Mouse (Mus musculus) urinary bladder, postnatal 4 days (tissue): Measurements from ENCODE around the gene Aox4.

Experiments used
- DNase-seq, 2 experiments: peaks; one replicate each; pipeline ENCODE4 v3.0.0; 2021 to 2022; ENCODE audit warnings: low spot score in 2 of 2

Aox4 gene

DNA sequence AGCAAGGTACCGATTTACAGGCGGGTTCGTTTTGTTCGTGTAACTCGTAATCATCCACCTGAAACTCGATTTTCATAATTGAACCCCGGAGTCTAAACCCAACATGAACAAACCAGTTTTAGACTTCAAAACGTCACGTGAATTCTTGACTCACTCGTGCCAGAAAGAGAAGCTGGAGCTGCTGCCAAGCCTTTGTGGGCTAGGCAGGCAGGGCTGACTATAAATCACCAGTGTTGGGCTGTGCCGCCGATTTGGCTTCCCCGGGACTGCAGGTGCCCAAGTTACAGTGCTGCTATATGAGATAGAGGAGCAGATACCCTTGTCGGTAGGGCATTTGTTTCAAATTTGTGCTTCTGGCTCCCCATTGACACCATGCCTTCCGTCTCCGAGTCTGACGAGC is at the start of gene Aox4:
Gene Aox4, plus strand, starts transcription at position 195 of the 400 bp plus-strand sequence.
- no peak for DNase-seq

GRCm38 (mm10) chr1:58169893-58170292 is 40.3 kb upstream of the Aox4 start:
- no peak for DNase-seq

DNA sequence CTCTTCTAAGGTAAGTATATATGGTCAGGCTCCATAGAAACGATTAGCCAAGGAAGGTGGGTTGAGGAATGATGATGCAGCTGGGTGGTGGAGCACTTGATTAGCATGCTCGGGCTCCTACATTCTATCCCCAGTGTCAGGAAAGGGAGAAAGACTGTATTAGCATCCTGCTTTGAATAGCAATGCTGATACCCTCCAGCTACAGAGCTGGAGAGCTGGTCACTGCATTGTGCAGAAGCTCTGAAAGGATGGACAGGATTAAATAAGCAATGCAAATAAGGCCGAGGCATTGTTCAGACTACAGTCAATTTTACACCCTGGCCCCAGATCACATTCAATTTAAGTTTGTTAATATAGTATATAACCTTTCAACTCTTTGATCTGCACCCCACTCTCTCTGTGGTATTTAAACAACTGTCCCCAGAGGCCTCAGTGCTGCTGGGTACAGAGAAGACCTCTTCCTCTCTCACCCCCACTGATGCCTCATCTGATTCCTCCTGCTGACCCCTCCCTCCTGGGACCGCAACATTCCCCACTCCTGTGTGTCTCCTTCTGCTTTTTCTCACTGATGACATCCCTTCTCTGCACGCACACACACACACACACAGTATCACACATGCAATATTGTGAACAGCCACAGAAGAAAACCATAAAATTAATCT is 21.6 kb upstream of the Aox4 start:
- DNase-seq = no peak

DNA sequence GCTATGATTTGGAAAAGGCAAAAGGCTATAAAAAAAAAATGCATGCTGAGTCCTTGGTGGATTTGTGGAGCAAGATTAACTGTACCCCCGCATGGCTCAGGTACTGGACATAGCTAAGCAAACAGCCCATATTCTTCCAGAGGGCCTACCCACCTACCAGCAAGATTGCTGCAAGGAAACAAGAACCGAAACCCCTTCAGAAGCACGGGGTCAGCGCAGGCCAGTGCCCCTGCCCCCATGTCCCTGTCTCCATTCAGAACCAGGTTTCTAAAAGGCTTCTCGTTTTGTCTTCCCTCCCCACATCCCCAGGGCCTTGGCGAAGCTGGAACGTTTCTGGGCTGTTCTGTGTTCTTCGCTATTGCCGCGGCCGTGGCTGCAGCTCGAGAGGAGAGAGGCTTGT is 15.9 kb upstream of the Aox4 start:
- DNase-seq = no peak

DNA sequence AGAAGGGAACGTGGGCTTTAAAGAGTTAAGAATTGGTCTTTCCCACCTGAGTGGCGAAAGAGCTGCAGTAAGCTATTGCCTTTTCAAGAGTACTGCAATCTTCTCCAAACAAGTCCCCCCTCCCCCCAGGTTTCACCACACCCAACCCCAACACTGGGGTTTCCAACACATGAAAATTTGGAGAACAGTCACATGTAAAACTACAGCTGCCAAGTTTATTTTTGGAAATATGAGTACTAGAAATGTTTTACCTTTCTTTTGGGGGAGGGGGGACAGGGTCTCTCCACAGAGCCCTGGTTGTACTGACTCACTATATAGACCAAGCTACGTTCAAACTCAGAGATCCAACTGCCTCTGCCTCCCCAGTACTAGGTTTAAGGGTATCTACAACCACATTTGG is 15.2 kb upstream of the Aox4 start:
- DNase-seq = no peak

DNA sequence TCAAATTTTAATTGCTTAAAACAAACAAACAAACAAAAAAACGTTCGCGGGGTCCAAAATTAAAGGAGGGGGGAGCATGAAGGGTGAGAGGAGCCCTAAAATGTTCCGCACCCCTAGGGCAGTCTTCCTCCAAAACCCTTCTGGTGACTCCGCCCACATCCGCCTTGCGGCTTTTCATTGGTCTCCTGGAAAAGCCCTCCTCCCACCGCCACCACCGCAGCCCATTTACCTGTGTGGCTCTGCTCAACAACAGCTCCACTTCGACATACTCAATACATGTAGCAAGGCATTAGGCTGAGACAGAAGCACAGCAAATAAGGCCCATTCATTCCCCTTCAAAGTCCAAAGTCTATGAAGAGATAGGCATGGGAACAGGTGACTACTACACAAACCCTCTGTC is 14.7 kb upstream of the Aox4 start:
- DNase-seq = no peak

DNA sequence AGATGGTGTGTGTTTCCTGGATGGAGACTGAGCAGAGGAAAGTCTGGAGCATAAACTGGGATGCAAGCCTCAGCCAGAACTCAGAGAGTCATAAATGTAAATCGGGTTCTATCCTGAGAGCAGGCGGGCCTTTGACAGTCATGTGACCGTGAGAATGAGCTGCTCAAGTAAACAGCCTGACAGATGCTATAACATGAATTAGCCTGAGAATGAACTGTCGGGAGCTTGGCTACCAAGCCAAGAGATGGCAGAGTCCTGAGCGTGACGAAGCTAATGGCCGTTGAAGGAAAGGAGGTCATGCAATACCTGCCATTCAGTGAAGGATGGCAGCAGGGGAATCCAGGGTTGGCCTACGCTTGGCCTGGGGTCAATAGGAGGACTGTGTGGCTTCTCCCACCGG is 13.2 kb upstream of the Aox4 start:
- no peak for DNase-seq

GRCm38 (mm10) chr1:58198386-58198785 is 11.8 kb upstream of the Aox4 start:
- no peak for DNase-seq

DNA sequence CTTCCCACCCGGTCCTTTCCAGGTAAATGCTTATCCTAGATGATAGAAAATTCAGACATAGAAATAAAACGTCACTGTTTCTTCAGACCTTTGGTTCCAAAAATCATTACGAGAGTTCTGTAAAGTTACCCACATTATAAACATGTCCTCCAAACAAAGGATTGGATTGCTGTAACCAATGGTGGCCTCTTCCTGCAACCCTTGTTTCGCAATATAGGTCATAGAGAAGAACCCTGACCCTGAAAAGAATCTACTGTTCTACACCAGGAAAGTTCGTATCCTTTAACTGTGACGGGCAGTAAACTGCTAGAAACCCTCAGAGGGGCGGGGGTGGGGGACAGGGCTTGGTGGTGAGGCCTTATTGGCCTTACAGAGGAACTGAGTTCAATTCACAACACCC is 2.6 kb downstream of the Aox4 start:
- no peak for DNase-seq

- no peak for DNase-seq
Measured at GRCm38 (mm10) chr1:58213838-58214237, 3.6 kb downstream of the Aox4 start.

DNA sequence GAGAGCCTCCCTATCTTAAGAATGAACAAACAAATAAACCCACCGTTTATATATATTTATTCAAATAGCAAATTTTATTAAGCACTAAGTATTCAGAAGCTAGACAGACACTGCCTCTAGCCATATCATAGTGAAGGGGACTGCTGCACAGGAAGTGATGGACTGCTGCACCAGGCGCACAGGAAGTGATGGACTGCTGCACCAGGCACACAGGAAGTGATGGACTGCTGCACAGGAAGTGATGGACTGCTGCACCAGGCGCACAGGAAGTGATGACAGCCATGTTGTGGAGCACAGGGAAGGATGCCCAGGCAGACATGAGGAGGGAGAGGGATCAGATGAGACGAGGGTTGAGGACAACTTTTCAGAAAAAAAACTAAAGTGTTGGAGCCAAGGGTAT is 5.2 kb downstream of the Aox4 start:
- no peak for DNase-seq

DNA sequence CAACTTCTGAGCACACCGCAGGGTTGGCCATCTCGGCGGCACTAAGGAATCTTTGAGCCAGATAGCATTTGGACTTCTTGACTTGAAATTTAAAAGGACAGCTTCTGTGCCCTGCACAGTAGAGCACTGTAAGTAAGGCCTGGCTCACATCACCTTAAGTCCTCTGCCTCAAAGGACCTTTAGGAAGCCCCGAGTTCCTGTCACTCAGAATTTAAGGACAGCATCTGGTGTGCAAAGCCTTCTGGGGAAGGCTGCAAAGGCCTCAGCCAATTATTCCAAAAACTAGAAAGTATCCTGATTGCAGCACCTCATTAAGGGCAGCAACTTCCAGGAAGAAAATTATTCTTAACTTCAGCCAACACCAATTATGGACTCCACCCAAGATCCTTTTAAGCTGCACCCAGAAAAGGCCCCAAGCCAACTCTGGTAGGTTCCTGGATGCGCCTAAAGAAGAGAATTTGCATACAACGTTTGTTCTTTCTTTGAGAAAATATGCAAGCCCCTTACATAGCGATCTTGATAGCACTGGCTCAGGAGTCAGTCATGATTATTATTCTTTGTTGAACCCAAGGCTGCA is 5.8 kb downstream of the Aox4 start:
- DNase-seq = no peak

- DNase-seq = no peak
Measured at GRCm38 (mm10) chr1:58221070-58221469, 10.9 kb downstream of the Aox4 start.

- no peak for DNase-seq
Measured at GRCm38 (mm10) chr1:58221879-58222278, 11.7 kb downstream of the Aox4 start.

DNA sequence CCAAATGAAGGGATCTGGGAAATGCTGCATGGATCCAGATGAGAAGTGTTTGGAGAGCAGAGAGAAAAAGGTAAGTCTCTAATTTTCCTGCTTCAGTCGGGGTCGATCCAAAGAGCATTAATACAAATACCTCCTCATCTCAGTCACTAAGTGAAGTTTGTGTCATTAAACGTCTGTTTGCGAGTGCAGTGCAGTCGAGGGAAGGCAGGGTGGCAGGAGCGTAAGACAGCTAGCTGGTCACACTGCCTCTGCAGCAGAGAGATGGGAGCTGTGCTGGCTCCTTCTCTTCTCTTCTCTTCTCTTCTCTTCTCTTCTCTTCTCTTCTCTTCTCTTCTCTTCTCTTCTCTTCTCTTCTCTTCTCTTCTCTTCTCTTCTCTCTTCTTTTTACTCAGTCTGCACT is 17.9 kb downstream of the Aox4 start:
- DNase-seq = no peak

DNA sequence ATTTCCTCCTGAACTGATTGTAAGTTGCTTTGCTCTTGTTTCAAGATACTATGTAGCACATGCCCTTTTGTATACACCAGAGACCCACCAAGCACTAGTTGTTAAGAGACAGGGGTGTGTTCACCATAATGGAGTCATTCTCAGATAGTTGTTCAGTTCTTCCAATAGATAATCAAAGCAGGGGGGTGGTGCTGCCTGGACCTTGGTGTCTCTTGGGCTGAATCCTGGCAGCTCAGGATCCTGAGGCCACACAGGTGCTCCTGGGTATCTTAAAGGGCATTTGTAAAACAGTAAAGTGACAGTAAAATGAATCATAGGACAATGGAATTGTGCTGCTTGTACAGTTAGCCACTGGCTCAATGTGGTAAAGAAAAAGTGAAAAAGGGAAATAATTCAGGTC is 18.7 kb downstream of the Aox4 start:
- DNase-seq = no peak

DNA sequence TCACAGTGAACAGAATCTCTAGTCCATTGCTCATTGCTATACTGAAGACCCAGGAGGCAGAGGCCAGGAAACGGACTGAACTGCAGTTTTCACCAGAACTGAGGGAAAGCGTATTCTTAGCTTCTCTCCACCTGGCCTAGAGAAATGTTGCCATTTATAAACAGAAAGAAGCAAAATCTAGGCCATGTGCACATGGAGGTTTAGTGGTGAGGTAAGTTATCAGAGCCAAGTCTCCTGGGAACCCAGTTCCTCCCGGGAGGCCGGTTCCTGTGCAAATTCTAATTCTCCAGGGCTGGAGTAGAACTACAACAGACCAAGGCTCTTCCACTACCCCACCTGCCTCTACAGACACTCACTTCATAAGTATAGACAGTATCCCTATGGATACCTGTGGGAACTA is 19.6 kb downstream of the Aox4 start:
- no peak for DNase-seq

GRCm38 (mm10) chr1:58230542-58230941 is 20.3 kb downstream of the Aox4 start:
- DNase-seq = no peak

DNA sequence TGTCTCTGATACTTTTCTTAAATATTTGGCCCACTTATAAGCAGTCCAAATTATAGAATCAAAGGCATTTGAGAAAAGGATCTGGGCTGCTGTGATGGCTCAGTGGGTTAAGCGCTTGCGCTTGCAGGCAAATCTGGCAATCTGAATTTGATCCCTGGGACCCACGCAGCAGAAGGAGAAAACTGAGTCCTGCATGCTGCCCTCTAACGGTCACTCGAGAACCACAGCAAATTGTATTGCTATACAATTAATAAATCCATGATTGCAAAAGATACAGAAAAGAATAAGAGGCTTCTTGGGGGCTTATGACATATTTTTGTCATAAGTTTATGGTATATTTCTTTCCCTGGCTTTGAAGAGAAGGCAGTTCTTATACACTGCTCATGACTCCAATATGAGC is 25.2 kb downstream of the Aox4 start:
- no peak for DNase-seq

DNA sequence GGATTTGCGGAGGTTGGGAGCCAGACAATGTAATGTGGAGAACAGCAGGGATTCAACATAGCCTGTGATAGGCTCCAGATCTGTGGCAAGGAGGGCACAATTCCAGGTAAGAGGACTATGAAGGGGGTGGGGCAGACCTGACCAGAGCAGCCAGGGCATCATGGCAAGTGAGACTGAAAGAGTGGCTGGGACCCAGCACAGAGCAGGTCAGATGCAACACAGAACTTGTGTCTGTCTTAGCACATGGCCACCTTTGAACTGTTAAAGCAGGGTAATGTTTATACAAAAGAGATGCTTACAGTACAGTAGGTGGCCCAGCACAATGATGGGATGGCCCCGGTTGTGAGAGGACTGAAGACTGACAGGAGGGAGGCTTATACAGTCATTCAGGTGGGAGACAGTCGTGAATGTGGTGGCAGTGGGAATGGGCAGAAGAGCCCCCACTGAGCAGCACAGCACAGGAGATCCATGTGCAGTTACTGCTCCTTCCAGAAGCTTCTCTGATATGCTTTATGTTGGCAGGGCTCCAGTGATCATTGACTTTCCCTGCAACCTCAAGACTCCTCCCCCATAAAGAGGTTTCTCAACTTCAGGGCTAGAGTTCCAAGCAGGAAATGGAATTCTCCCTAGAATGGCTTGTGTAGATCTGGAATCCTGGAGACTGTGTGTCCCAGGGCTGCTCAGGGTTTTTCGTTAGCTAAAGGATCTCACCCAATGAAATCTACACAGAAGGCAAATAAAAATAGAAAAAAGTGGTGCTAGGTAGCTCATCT is 27.5 kb downstream of the Aox4 start:
- no peak for DNase-seq

DNA sequence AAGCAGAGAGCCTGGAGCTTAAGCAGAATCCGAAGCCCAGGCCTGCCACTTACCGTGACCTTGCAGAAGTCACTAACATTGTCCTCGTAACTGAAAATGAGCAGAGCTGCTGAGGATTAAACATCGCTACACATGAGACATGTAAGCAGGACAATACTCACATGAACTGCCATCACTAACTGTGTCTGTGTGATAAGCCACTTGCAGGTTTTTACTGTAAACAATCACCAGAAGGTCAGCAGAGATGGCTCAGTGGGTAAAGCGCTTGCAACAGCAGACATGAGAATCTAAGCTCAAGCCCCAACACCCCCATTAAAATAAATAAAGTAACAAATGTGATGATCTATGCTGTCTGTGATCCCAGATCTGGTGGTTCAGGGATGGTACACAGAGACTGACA is 28.2 kb downstream of the Aox4 start:
- DNase-seq = no peak

DNA sequence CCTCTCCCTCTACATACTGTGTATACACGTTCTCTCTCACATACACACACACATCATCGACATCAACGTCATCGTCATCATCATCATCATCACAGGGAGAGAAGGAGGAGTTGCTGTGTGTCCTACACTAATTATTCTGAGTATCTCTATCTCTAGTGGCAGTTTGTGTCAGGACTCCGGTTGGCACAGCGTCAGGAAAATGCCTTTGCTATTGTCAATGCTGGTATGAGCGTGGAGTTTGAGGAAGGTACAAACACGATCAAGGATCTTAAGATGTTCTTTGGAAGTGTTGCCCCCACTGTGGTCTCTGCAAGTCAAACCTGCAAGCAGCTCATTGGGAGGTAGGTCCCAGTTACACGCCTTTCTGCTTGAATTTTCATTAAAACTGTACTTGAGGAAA is 28.8 kb downstream of the Aox4 start:
- DNase-seq = no peak

DNA sequence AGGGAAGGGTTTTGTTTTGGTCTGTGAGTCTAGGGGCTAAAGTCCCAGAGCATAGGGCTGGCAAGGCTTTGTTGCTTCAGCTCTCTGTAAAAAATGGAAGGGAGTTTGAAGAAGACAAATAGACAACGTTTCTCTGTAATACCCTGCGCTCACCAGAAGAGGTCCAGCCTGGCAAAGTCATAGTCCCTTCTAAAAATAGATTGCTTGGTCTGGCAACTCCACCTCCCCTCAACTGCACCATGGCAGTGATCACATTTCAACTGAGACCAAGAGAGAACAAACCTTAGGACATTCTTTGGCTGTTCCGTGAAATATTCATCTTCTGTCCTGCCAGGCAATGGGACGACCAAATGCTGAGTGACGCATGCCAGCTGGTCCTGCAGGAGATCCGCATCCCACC is 30.1 kb downstream of the Aox4 start:
- DNase-seq = no peak
